Mouse (Mus musculus) megakaryocyte, embryonic 14.5 days (primary cell): ENCODE measurements around the gene Bmp4.

Experiments
- FLI1 ChIP-seq: IDR thresholded peaks from 2 replicates; pipeline ENCODE4 v1.6.1; 2012; ENCODE audit warnings: low read length, inconsistent platforms, mixed read lengths
- GATA1 ChIP-seq: IDR thresholded peaks from 3 replicates; pipeline ENCODE4 v1.6.1; 2012; ENCODE audit warnings: mixed read lengths, low read length, inconsistent platforms, borderline replicate concordance

DNA sequence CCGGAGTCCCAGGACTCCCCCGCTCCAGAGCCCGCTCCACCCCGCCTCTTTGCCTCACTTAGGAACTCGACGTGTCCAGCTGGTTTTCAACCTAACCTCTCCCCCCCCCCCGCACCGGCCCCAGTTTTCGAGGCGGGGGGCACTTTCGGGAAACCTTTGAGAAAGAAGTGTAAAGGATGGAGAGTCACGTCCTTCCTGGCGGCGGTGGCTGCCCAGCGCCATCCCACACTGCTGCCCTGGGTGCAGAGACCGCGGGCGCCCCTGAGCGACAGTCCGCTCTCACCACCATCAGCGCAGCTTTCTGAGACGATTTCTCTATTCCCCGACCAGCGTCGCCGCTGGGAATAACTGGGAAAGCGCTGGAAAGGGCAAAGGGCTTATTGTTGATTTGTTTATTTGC lies 1.8 kb downstream of the Bmp4 start:
- TF ChIP-seq GATA1: no peak
- TF ChIP-seq FLI1: no peak
